Comparison of ENCODE assay signal across 11 mouse cellular contexts in genomic region chr15:93758204-93758836, GRCm38 (mm10).
A peak's percentile ranks its signal among the peaks of the same experiment; 100 is the strongest.
DNase-seq lines count a peak whose midpoint lies in the region; ATAC-seq and TF ChIP-seq lines count a peak whose summit lies in the region.
"Had no signal": no experiment of that assay in that cellular context is flagged by ENCODE, and none has a peak within 500 bp of the region (broad histone marks: within the 10 kb centered on the region; RNA-seq: fewer than 3 reads in every experiment).

No protein-coding gene starts in this region.

- peak; percentile 33; the same call in 1 of the 2 replicates for ATAC-seq in heart, postnatal 0 days (ENCODE audit: insufficient read depth, low read depth)

- H3K27me3 ChIP-seq in heart, postnatal 0 days (ENCODE audit: control insufficient read depth, insufficient read depth, low read length) = no peaks in the 10 kb centered on the region
- H3K27me3 ChIP-seq: forebrain, embryonic 12.5 days; megakaryocyte, embryonic 14.5 days had no signal

- no peaks in the 10 kb centered on the region for H3K9me3 ChIP-seq in heart, postnatal 0 days (replicated peaks; ENCODE audit: control insufficient read depth, low read length)
- H3K9me3 ChIP-seq: forebrain, embryonic 12.5 days; megakaryocyte, embryonic 14.5 days had no signal

- TF ChIP-seq EP300 in heart, postnatal 0 days (IDR thresholded peaks at IDR 0.05; ENCODE audit: low read depth) = no peak

- no peak for TF ChIP-seq CTCF in heart, postnatal 0 days (IDR thresholded peaks at IDR 0.05; ENCODE audit: low read depth)

- DNase-seq in kidney, postnatal 14 days = peak; percentile 40
- DNase-seq in kidney, adult 11 months = no peak
- peak; percentile 63 for DNase-seq in gastrocnemius, postnatal 25 days
- DNase-seq in heart, postnatal 0 days (ENCODE audit: low spot score) = peak; percentile 37
- peak; percentile 20 for DNase-seq in lung, postnatal 36 days
- no peak for DNase-seq in right cerebral cortex, postnatal 4 days
- no peak for DNase-seq in layer of hippocampus, postnatal 36 days
- DNase-seq: left cerebral cortex, postnatal 4 days; right cerebral cortex, postnatal 14 days had no signal

- no peak overlapping the region for H3K4me3 ChIP-seq in heart, postnatal 0 days (ENCODE audit: low read depth, low read length)
- H3K4me3 ChIP-seq: forebrain, embryonic 12.5 days; megakaryocyte, embryonic 14.5 days had no signal

- H3K4me2 ChIP-seq in heart, postnatal 0 days (ENCODE audit: low read depth, low read length) = no peak overlapping the region
- H3K4me2 ChIP-seq: forebrain, embryonic 12.5 days had no signal

- no peaks in the 10 kb centered on the region for H3K36me3 ChIP-seq in heart, postnatal 0 days (replicated peaks; ENCODE audit: control insufficient read depth, insufficient read depth, low read length)
- H3K36me3 ChIP-seq: forebrain, embryonic 12.5 days had no signal

- 53% methylated on average over 8 of the region's 8 CpGs for WGBS in heart, postnatal 0 days

- H3K4me1 ChIP-seq in heart, postnatal 0 days (ENCODE audit: control insufficient read depth, insufficient read depth) = no peaks in the 10 kb centered on the region
- H3K4me1 ChIP-seq: forebrain, embryonic 12.5 days had no signal

- H3K9ac ChIP-seq in heart, postnatal 0 days (replicated peaks; ENCODE audit: low read depth, low read length) = no peak overlapping the region
- H3K9ac ChIP-seq: forebrain, embryonic 12.5 days had no signal

- no peak overlapping the region for H3K27ac ChIP-seq in heart, postnatal 0 days (ENCODE audit: low read depth)
- H3K27ac ChIP-seq: forebrain, embryonic 12.5 days had no signal

Comparison
In these comparisons a context has a peak if more than half of its experiments do, and no peak if none do; other contexts are left out.
1. DNase-seq: peak in kidney, postnatal 14 days (single experiment), gastrocnemius, postnatal 25 days (single experiment), heart, postnatal 0 days (single experiment) and lung, postnatal 36 days (single experiment); none in kidney, adult 11 months (single experiment), right cerebral cortex, postnatal 4 days (single experiment) and layer of hippocampus, postnatal 36 days (0 of 2).